Mouse (Mus musculus): Measurements from ENCODE around the gene Krtcap2.

Gene Krtcap2

GRCm38 (mm10) chr3:89226361-89226760, 19.4 kb upstream of the Krtcap2 start:
- DNase-seq, result no peak

GRCm38 (mm10) chr3:89226900-89227299, 18.9 kb upstream of the Krtcap2 start, which contains the start of gene Mtx1:
Mtx1 (minus strand) TSS chr3:89227088.
- no peak for DNase-seq

- DNase-seq, result peak; percentile 90
Measured at GRCm38 (mm10) chr3:89227307-89228179, 18.2 kb upstream of the Krtcap2 start.

GRCm38 (mm10) chr3:89228180-89228549, 17.6 kb upstream of the Krtcap2 start:
- DNase-seq, result peak; percentile 81

- no peak for DNase-seq
Measured at GRCm38 (mm10) chr3:89228836-89229235, 16.9 kb upstream of the Krtcap2 start, which contains the start of gene Muc1. Muc1 (plus strand) TSS chr3:89229057.

- DNase-seq, result no peak
Measured at GRCm38 (mm10) chr3:89229276-89229675, 16.5 kb upstream of the Krtcap2 start.

GRCm38 (mm10) chr3:89230561-89230960, 15.2 kb upstream of the Krtcap2 start:
- no peak for DNase-seq

- DNase-seq, result no peak
Measured at GRCm38 (mm10) chr3:89231345-89231744, 14.4 kb upstream of the Krtcap2 start.

- no peak for DNase-seq
Measured at GRCm38 (mm10) chr3:89231772-89232275, 13.9 kb upstream of the Krtcap2 start.

- no peak for DNase-seq
Measured at GRCm38 (mm10) chr3:89232614-89233013, 13.2 kb upstream of the Krtcap2 start.

- DNase-seq, result no peak
Measured at GRCm38 (mm10) chr3:89233562-89234110, 12.1 kb upstream of the Krtcap2 start.

GRCm38 (mm10) chr3:89236516-89236915, 9.2 kb upstream of the Krtcap2 start:
- DNase-seq, result no peak

- DNase-seq, result no peak
Measured at GRCm38 (mm10) chr3:89237682-89238081, 8.1 kb upstream of the Krtcap2 start.

GRCm38 (mm10) chr3:89238494-89238893, 7.3 kb upstream of the Krtcap2 start:
- DNase-seq, result no peak

- no peak for DNase-seq
Measured at GRCm38 (mm10) chr3:89242331-89242895, 3.4 kb upstream of the Krtcap2 start.

GRCm38 (mm10) chr3:89243609-89244008, 2.2 kb upstream of the Krtcap2 start:
- no peak for DNase-seq

- no peak for DNase-seq
Measured at GRCm38 (mm10) chr3:89244158-89244981, 1.4 kb upstream of the Krtcap2 start.

GRCm38 (mm10) chr3:89244982-89245687, 631 bp upstream of the Krtcap2 start:
- peak; percentile 67 for DNase-seq

GRCm38 (mm10) chr3:89246261-89247100, 715 bp downstream of the Krtcap2 start, which contains the start of gene Trim46:
Trim46 (minus strand) TSS chr3:89246309.
- DNase-seq, result peak; percentile 90

GRCm38 (mm10) chr3:89247466-89247865, 1.7 kb downstream of the Krtcap2 start:
- DNase-seq, result no peak

GRCm38 (mm10) chr3:89250435-89251040, 4.8 kb downstream of the Krtcap2 start:
- DNase-seq, result no peak
